Comparison of ENCODE assay signal across 8 mouse cellular contexts in the genomic region with DNA sequence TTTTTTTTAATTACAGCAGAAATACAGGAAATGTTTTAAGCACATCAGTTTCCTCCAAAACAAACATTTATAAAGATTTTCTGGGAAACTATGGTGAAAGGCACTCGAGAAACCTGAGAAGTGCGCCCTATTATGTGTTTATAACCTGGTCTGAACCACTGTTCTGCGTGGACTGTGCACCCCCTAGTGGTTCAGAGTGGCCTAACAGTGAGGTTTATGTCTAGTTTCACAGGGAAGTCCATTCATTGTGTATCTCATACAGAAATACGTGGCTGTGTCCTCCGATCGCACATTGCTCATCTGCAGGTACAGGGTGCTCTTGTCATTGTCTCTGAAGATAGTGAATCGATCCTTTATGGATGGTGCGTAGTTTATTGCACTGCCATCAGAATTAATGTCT.
DNase-seq lines count a peak whose midpoint lies in the region; TF ChIP-seq lines count a peak whose summit lies in the region.
"Not testable (repeated sequence)": the region's sequence is repeated elsewhere in the genome, so short reads cannot be mapped to it uniquely, and the experiment has no call there.

No protein-coding gene starts in this region.

- H3K27ac ChIP-seq in gastrocnemius, adult 2 months; midbrain, embryonic 10.5 days (replicated peaks): not testable (repeated sequence)

- intact Hi-C loops in gastrocnemius, adult 2 months (cut with DNase I) = loop anchor here (2.0 kb wide), 1 partner anchor 59 kb away; no protein-coding TSS in a partner anchor
- intact Hi-C loops in left cerebral cortex, postnatal 4 days (cut with DNase I) = not testable (repeated sequence)

- 65% methylated on average over 8 of the region's 8 CpGs for WGBS in midbrain, embryonic 10.5 days

- DNase-seq in B cell, adult 2 months = peak; percentile 58 to 65
- peak; percentile 48 for DNase-seq in R1 (ENCODE audit: low read depth, low spot score)
- DNase-seq in brain, adult 2 months (ENCODE audit: low read depth, low spot score) = peak; percentile 2
- not testable (repeated sequence) for DNase-seq in gastrocnemius, adult 2 months
- peak; percentile 54 for DNase-seq in kidney, adult 11 months
- peak; percentile 6 for DNase-seq in left cerebral cortex, postnatal 4 days
- peak; percentile 11 for DNase-seq in midbrain, embryonic 10.5 days (ENCODE audit: low spot score)
- DNase-seq in spleen, postnatal 36 days (ENCODE audit: low spot score in 2 of 2) = peak; percentile 18 to 25

- not testable (repeated sequence) for H3K4me3 ChIP-seq in gastrocnemius, adult 2 months; midbrain, embryonic 10.5 days

- TF ChIP-seq CTCF in gastrocnemius, adult 2 months (IDR thresholded peaks at IDR 0.05) = peak; percentile 38

- not testable (repeated sequence) for H3K27me3 ChIP-seq in midbrain, embryonic 10.5 days (ENCODE audit: low read depth, poor library complexity, severe bottlenecking)

- not testable (repeated sequence) for H3K9me3 ChIP-seq in midbrain, embryonic 10.5 days (replicated peaks)

- H3K4me1 ChIP-seq in midbrain, embryonic 10.5 days = not testable (repeated sequence)

- not testable (repeated sequence) for H3K36me3 ChIP-seq in midbrain, embryonic 10.5 days
